Mouse (Mus musculus): ENCODE measurements around the gene Cryzl1. TPM values are rescaled to one million over a fixed set of nuclear protein-coding genes. Genes with fewer than 3 reads are reported as not detected.

The Cryzl1 gene
- total and polyA plus RNA-seq, 3 experiments: 5.1 to 171 (median 148) TPM

GRCm38 (mm10) chr16:91727433-91727832 is 1.3 kb downstream of the Cryzl1 start:
- ATAC-seq (ENCODE audit: extremely low read depth, insufficient number of reproducible peaks, low FRiP score, poor library complexity, severe bottlenecking): no peak
- no peak for DNase-seq (ENCODE audit: low spot score)
- Histone ChIP-seq H3K9me3 (replicated peaks) (no peaks in the 10 kb centered on the region), H3K27me3 (ENCODE audit: insufficient read depth, low read length) (peaks cover 15% of the 10 kb centered on the region), H3K36me3 (replicated peaks) (peaks cover 44% of the 10 kb centered on the region), H3K4me3 (ENCODE audit: low read depth, low read length) (peak overlapping the region; percentile 84), H3K4me1 (ENCODE audit: insufficient read depth, low read depth, low read length) (peaks cover 59% of the 10 kb centered on the region)
- TF ChIP-seq POLR2AphosphoS5 (IDR thresholded peaks at IDR 0.05; ENCODE audit: insufficient replicate concordance, low read depth, low read length) (no peak), CTCF (IDR thresholded peaks at IDR 0.05; ENCODE audit: low read depth, low read length) (no peak), GATA1 (IDR thresholded peaks at IDR 0.05; ENCODE audit: borderline replicate concordance, low read length) (no peak), GATA2 (IDR thresholded peaks at IDR 0.05; ENCODE audit: borderline replicate concordance, low read depth, low read length) (no peak), TAL1 (conservative IDR thresholded peaks at IDR 0.05; ENCODE audit: low read depth, low read length) (no peak)

DNA sequence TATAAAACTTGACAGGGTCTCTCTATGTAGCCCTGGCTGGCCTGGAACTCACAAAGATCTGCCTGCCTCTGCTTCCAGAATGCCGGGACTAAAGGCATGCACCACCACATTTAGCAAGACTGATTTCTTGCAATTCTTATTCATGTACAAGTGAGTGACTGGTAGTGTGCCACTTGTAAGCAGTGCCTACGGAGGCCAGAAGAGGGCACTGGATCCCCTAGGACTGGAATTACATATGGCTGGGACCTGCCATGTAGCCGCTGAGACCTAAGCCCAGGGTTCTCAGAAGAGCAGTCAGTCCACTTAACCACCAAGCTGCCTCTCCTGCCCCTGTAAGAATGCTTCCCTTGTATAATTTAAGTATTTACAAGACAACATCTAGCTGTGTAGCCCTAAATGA is 4.5 kb downstream of the Cryzl1 start:
- H3K4me3 ChIP-seq (ENCODE audit: low read depth, low read length): no peak overlapping the region
- H3K9me3 ChIP-seq (replicated peaks): no peaks in the 10 kb centered on the region
- peaks cover 59% of the 10 kb centered on the region for H3K4me1 ChIP-seq (ENCODE audit: insufficient read depth, low read depth, low read length)
- TF ChIP-seq GATA1 (IDR thresholded peaks at IDR 0.05; ENCODE audit: borderline replicate concordance, low read length) (no peak), CTCF (IDR thresholded peaks at IDR 0.05; ENCODE audit: low read depth, low read length) (peak; percentile 50; the same call in 1 of the 2 replicates)
- ATAC-seq (ENCODE audit: extremely low read depth, insufficient number of reproducible peaks, low FRiP score, poor library complexity, severe bottlenecking): no peak
- H3K27me3 ChIP-seq (ENCODE audit: insufficient read depth, low read length): no peaks in the 10 kb centered on the region
- no peak for DNase-seq (ENCODE audit: low spot score)
- H3K36me3 ChIP-seq (replicated peaks): peaks cover 72% of the 10 kb centered on the region

DNA sequence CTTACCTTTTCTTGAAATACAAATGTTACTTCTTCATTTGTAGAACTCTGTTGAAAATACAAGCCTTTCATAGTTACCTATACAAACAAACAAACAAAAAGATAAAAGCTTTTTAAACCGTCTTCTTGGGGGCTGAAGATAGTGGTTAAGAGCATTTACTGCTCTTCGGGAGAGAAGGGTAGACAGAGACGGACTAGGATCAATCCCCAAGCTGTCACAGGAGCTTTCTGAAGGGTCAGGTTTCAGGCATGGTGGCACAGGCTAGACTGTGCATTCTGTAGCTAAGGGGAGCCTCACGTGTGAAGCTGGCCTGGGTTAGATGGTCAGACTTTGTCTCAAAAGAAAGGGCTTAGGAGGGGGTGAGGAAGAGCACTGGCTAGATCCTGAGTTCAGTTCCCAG is 11.4 kb downstream of the Cryzl1 start:
- Histone ChIP-seq H3K4me1 (ENCODE audit: insufficient read depth, low read depth, low read length) (peaks cover 48% of the 10 kb centered on the region), H3K27me3 (ENCODE audit: insufficient read depth, low read length) (no peaks in the 10 kb centered on the region), H3K4me3 (ENCODE audit: low read depth, low read length) (peak overlapping the region; percentile 49; the same call in 1 of the 2 replicates), H3K36me3 (replicated peaks) (peaks cover 77% of the 10 kb centered on the region), H3K9me3 (replicated peaks) (no peaks in the 10 kb centered on the region)
- TF ChIP-seq GATA2 (IDR thresholded peaks at IDR 0.05; ENCODE audit: borderline replicate concordance, low read depth, low read length): no peak
- no peak for TF ChIP-seq POLR2AphosphoS5 (IDR thresholded peaks at IDR 0.05; ENCODE audit: insufficient replicate concordance, low read depth, low read length)
- no peak for TF ChIP-seq CTCF (IDR thresholded peaks at IDR 0.05; ENCODE audit: low read depth, low read length)
- TF ChIP-seq GATA1 (IDR thresholded peaks at IDR 0.05; ENCODE audit: borderline replicate concordance, low read length): no peak
- no peak for TF ChIP-seq TAL1 (conservative IDR thresholded peaks at IDR 0.05; ENCODE audit: low read depth, low read length)
- ATAC-seq (ENCODE audit: extremely low read depth, insufficient number of reproducible peaks, low FRiP score, poor library complexity, severe bottlenecking) (peak; percentile 43), DNase-seq (ENCODE audit: low spot score) (no peak)

DNA sequence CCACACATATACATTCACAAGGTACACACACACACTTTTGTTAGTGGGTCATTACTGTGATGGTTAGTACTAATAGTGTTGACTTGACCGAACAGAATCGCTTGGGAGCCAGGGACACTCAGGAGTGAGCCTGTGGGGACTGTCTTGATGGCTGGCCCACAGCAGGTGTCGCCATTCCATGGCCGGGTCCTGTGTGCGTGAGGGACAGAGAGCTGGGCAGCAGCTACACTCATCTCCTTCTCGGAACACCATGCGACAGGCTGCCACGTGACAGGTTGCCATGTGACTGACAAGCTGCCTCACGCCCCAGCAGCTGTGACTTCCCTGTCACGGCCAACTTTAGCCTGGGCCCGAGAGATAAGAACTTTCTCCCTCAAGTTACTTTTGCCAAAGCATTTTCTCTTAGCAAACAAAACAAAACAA is 11.8 kb downstream of the Cryzl1 start:
- ATAC-seq (ENCODE audit: extremely low read depth, insufficient number of reproducible peaks, low FRiP score, poor library complexity, severe bottlenecking) (peak; percentile 97), DNase-seq (ENCODE audit: low spot score) (peak; percentile 76)
- H3K9me3 ChIP-seq (replicated peaks): no peaks in the 10 kb centered on the region
- no peak for TF ChIP-seq GATA1 (IDR thresholded peaks at IDR 0.05; ENCODE audit: borderline replicate concordance, low read length)
- TF ChIP-seq POLR2AphosphoS5 (IDR thresholded peaks at IDR 0.05; ENCODE audit: insufficient replicate concordance, low read depth, low read length): no peak
- TF ChIP-seq TAL1 (conservative IDR thresholded peaks at IDR 0.05; ENCODE audit: low read depth, low read length): peak; percentile 90
- no peaks in the 10 kb centered on the region for H3K27me3 ChIP-seq (ENCODE audit: insufficient read depth, low read length)
- peaks cover 80% of the 10 kb centered on the region for H3K36me3 ChIP-seq (replicated peaks)
- peaks cover 48% of the 10 kb centered on the region for H3K4me1 ChIP-seq (ENCODE audit: insufficient read depth, low read depth, low read length)
- peak overlapping the region; percentile 66; the same call in 1 of the 2 replicates for H3K4me3 ChIP-seq (ENCODE audit: low read depth, low read length)

DNA sequence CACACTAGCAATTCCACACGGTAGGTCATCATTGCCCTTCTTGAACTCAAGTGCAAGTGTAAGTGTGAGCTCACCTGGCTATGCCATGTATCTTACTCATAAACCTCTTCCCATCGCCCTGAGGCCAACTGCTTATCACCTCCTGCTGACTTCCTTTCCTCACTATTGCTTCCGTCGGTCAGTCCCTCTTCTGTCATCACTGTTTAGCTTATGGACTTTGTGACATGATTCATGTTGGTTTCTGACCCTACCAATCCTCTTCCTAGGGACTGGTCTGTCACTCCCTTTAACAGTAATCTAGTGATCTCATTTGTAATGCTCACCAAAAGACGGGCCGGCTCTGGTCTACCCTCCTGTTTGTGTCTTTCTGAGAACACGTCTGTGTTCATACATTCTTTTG is 18.5 kb downstream of the Cryzl1 start:
- no peak for ATAC-seq (ENCODE audit: extremely low read depth, insufficient number of reproducible peaks, low FRiP score, poor library complexity, severe bottlenecking)
- Histone ChIP-seq H3K27me3 (ENCODE audit: insufficient read depth, low read length) (no peaks in the 10 kb centered on the region), H3K36me3 (replicated peaks) (peaks cover 83% of the 10 kb centered on the region), H3K4me3 (ENCODE audit: low read depth, low read length) (no peak overlapping the region), H3K9me3 (replicated peaks) (peaks cover 2% of the 10 kb centered on the region; the same call in 1 of the 2 replicates), H3K4me1 (ENCODE audit: insufficient read depth, low read depth, low read length) (peaks cover 3% of the 10 kb centered on the region; the same call in 1 of the 2 replicates)
- TF ChIP-seq POLR2AphosphoS5 (IDR thresholded peaks at IDR 0.05; ENCODE audit: insufficient replicate concordance, low read depth, low read length): no peak
- TF ChIP-seq CTCF (IDR thresholded peaks at IDR 0.05; ENCODE audit: low read depth, low read length): no peak
- no peak for TF ChIP-seq GATA1 (IDR thresholded peaks at IDR 0.05; ENCODE audit: borderline replicate concordance, low read length)
- no peak for TF ChIP-seq GATA2 (IDR thresholded peaks at IDR 0.05; ENCODE audit: borderline replicate concordance, low read depth, low read length)
- no peak for TF ChIP-seq TAL1 (conservative IDR thresholded peaks at IDR 0.05; ENCODE audit: low read depth, low read length)
- DNase-seq (ENCODE audit: low spot score): no peak

DNA sequence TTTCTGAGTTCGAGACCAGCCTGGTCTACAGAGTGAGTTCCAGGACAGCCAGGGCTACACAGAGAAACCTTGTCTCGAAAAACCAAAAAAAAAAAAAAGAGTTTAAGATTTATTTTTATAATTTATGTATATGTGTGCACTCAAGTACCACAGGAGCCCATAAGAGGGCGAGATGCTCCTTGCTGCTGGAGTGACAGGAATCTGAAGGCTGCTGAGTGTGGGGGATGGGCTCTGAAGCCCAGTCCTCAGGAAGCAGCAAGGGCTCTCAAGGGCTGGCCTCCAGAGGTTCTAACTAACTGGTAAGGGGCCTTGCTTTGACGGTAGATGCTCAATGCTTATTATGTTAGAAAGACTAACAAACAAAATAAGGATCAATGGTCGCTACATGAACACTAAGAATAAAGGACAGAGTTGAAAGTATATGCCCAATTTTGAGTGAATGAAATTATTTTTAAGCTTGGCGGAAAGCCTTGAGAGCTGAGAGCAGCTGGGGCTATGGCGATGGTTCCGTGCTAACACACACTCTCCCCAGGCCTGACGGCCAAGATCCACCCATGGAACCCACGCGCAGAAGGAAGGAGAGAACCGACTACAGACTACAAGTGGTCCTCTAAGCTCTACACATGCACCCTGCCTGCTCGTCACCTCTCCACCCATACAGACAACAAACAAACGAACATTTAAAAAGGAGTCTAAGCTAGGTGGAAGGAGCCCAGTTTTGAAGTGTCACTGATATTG is 24.0 kb downstream of the Cryzl1 start:
- TF ChIP-seq GATA2 (IDR thresholded peaks at IDR 0.05; ENCODE audit: borderline replicate concordance, low read depth, low read length) (no peak), CTCF (IDR thresholded peaks at IDR 0.05; ENCODE audit: low read depth, low read length) (no peak), POLR2AphosphoS5 (IDR thresholded peaks at IDR 0.05; ENCODE audit: insufficient replicate concordance, low read depth, low read length) (no peak), GATA1 (IDR thresholded peaks at IDR 0.05; ENCODE audit: borderline replicate concordance, low read length) (no peak), TAL1 (conservative IDR thresholded peaks at IDR 0.05; ENCODE audit: low read depth, low read length) (no peak)
- DNase-seq (ENCODE audit: low spot score): no peak
- H3K27me3 ChIP-seq (ENCODE audit: insufficient read depth, low read length): no peaks in the 10 kb centered on the region
- ATAC-seq (ENCODE audit: extremely low read depth, insufficient number of reproducible peaks, low FRiP score, poor library complexity, severe bottlenecking): no peak
- peaks cover 2% of the 10 kb centered on the region; the same call in 1 of the 2 replicates for H3K4me1 ChIP-seq (ENCODE audit: insufficient read depth, low read depth, low read length)
- no peaks in the 10 kb centered on the region for H3K9me3 ChIP-seq (replicated peaks)
- peaks cover 78% of the 10 kb centered on the region for H3K36me3 ChIP-seq (replicated peaks)
- H3K4me3 ChIP-seq (ENCODE audit: low read depth, low read length): no peak overlapping the region
